Mouse (Mus musculus): Measurements from ENCODE around the gene Gpc6.
"Not testable (repeated sequence)": the region's sequence is repeated elsewhere in the genome, so short reads cannot be mapped to it uniquely, and the experiment has no call there.

The Gpc6 gene

DNA sequence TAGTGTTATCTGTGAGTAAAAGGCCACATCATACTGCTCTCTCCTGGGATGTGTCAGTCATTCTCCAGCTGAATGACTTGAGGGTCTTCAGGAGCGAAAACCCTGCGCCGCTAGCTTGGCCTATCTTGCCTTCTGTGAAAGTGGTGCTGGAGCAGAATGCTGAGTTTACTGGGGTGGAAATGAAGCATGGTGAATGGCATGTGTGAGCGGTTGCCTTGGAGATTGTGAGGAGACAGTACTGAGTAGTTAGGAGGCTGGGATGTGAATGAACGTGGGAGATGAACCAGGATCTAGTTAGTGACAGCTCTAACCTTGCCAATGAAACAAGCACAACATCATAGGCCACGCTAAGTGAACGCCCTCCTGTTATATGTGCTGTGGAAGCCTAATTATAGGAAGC is 458.1 kb downstream of the Gpc6 start:
- DNase-seq, result no peak

DNA sequence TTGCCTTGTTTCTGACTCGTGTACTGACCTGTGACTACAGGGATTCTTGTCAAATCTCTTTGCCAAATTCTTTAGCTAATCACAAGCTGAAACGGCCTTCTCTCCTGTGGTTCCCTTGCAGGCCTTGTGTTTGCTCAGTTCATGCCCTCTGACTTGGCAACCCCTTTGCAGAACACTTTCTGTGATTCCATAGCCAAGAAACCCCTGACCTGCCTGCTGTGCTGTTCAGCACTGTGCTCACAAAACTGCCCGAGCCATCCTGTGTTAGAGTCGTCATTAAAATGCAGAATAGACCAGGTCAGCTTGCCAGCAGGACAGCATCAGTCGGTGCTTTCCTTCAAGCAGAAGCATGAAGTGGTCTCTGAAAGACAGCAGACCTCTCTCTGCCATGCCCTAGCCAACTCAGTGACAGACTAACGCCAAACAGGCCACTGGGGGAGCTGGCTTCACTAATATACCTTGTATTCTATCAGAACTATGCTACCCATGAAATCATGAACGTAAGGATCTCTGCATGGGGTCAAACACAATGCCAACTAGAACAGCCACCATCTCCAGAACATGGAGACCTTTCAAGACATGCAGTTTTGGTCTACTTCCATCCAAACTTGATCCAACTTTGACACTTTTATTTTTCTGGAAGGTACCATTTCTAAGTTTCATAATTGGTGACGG is 459.1 kb downstream of the Gpc6 start:
- peak; percentile 10 for DNase-seq

DNA sequence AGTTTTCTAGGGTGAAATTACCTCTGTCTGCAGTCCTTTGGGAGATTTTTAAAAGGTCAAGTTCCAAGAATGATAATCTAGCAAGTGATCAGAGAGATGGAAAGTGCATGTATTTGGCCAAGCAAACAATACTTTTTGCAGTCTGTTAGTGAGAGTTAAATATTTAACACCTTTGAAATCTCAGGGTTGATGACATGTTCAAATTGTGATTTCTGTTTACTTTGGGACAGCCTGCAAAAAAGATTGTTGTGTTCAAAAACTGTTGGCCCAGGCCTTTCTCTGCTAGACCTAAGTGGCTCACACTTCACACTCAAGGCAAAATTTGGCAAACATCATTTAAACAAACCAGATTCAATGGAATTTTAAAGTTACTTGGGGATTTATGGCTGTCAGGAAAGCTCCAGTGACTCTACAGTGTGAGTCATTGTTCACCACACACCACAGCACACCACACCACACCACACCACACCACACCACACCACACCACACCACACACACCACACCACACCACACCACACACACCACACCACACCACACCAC is 460.7 kb downstream of the Gpc6 start:
- no peak for DNase-seq

DNA sequence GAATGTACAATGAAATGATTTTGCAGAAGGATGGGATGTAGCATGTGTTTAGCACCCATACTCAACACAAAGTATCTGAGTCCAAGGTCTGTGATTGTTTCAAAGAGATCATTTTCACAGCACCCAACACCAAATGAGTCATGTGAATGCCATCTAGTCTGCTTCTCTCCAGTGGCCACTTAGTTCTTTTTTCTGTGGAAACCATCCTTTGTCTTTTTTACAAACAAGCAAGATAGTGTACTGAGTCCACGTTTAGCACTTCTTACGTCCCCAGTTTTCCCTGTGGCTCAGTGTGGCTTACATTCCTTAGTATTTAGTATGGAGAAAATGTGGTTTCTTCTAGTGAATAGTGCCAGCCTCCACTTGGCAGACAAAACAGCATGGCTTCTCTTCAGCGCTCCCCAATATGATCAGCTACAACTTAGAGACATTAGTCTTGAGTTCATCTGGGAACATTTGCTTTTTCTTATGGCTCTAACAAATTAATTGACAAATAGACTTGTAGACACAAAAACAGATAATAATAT is 465.7 kb downstream of the Gpc6 start:
- DNase-seq, result no peak

DNA sequence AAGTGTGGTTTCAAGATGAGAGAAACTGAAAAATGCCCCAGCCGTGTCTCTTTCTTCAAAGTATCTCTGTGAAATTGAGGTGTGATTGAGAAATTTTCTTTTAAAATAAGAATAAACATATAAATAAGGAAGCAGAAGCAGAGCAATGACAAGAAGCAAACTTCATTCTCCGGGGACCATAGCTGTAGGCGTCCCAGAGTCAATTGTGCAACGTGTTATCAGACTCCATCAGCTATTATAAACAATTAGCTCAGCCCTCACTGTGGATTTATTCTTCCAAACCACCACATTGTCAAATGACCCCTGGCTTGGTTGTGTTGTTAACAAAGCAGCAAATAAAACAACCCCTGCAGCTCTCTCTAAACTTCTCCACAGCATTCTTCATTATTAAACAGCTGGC is 466.3 kb downstream of the Gpc6 start:
- DNase-seq, result no peak

DNA sequence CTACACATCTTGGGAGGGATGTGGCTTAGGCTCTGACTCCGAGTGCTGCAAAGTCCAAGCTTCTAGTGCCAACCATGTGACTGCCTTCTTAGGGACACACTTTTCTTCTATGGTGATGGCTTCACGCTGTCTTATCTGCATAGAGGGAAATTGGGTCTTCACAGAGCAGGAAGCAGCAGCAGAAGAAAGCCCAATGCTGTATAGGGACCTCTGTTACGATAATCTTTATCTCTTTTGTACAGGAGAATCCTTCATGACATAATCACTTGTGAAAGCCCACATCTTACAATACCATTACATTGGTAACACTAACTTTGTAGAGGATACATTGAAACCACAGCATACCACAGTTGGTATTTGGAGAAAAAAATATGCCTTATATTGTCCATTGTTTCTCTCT is 472.1 kb downstream of the Gpc6 start:
- DNase-seq, result no peak

DNA sequence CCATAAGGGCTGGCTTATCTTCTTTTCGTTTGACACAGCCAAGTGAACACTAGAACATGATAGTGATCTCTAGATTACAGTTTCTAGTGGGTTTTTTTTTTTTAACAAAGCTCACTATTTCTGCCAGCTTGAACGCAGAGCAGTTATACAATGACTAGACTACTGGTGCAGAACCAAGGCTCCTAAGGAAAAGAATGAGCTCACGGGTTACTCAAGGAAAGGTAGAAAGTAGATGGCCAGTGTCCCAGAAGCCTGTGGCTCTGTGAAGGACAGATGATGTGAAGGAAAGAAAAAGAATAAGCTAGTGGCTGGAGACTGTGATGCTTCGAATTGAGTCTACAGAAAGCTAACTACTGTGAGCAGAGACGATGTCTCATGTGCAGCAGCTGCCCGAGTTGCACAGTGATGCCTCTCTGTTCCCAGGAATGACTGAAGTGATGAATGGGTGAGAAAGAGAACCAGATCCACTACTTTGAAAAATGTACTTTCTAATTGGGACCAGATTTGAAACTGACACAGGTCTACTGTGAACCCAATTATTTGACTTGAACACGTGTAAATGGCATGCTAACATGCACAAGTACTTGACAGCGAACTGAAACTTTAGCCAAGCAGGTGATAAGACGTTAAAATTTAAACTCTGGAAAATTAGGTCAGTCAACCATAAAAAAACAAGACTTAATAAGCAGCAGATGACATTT is 482.9 kb downstream of the Gpc6 start:
- DNase-seq, result no peak

DNA sequence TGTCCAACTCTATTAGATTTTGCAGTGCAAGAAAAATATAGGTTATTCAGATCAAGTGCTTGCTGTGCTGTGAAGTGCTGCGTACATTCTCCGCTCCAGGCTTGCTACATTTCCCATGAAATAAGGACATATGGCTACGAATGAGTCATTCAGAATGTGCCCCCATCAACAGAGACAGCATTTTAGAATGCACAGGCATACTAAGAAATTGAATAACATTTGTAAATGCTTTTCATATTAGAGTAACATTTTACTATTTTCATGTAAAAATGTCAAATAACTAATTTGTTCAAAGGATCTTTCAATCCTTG is 483.4 kb downstream of the Gpc6 start:
- no peak for DNase-seq

DNA sequence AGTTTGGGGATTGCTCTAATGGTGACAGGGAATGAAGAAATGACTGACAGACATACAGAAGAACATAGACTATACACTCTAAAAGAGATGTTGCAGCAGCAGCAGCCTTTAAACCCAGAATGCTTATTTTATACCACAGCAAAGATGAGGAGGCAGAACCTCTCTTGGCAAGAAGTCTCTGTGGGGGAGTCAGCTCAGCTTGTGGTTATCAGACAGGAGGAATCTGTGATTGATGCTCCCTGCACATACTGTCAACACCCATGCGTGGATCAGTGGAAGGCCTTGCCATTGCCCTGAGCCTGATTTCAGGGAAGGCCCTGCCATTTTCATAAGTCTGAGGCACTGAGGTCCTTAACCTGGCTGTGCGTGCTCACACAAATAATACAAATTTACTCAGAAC is 484.7 kb downstream of the Gpc6 start:
- DNase-seq, result no peak

DNA sequence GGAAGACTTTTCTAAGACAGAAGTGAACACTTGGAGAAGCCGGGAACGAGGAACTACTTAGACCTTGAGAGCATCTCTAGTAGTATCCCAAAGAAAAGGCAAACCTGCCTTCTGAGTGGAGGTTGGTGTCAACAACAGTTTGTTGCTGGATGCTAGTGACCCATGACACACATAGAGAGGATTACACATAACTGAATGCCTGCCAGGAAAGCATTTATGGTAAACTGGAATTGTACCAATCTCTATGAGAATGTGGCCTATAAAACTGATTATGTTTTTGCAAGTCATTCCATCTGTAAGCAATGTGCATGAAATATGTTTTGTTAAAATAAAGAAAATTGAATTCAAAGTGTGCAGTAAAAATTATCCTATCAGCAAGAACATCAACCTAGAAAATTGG is 485.4 kb downstream of the Gpc6 start:
- no peak for DNase-seq

DNA sequence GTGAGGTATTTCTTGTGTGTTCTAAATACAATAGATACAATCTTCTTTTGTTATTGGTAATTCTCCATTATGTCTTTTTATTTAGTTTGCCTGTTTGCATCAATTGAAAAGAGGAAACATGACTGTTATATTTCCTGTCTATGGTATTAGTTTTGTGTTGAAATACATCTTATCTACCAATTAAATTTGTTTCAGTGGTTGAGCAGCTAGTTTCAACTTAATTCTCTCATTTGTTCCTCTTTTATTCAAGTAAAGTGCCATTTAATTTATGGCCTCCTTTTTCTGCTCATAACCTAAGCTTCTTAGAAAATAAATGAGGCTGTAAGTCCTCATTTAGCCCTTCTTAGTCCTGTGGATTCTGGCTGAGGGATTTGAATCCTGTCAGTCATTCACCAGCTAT is 489.9 kb downstream of the Gpc6 start:
- DNase-seq, result no peak

DNA sequence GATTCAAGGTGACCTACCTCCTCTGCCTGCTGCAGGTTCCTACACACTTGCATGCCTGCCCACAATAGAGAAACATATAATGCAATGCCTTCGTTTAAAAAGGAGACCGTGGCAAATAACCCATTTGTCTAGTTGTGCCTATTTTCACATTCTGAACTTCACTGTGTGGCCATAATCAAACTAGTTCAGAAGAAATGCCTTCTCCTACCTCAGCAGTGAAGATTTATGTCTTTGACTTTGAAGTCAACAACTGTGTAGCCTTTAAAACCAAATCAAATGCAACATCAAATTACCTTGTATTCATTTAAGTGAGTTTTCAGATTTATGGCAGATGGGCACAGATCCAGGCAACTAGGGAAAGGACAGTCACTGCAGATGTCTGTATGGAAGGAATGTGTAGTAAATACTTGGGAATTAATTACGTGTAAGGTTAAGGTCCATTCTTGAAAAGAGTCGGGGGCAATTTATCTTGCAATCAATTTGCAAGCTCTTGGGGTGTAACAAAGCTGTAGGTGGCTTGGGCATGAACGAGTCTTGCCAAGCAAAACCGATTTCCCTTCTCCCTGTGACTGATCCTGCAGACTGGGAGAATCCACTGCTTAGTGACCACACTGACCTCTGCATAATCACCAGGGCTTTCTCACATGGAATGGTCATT is 494.6 kb downstream of the Gpc6 start:
- DNase-seq, result no peak

DNA sequence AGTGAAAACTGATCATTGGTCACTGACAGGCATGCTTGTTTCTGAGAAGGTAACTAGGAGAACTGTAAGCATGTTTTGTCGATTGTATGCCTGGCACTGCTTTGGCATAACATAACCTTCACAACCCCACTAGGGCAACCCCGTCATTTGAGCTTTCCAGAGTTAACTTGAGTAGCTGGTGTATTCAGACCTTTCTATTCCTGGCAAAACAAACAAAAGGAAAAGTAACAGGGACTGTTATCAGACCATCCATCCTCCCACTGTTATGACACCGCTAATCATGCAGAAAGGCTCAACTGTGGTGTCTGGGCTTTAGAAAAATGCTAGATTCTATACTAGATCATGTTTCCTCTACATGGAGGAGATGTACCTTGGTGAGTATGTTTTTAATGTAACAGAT is 496.1 kb downstream of the Gpc6 start:
- DNase-seq, result no peak

DNA sequence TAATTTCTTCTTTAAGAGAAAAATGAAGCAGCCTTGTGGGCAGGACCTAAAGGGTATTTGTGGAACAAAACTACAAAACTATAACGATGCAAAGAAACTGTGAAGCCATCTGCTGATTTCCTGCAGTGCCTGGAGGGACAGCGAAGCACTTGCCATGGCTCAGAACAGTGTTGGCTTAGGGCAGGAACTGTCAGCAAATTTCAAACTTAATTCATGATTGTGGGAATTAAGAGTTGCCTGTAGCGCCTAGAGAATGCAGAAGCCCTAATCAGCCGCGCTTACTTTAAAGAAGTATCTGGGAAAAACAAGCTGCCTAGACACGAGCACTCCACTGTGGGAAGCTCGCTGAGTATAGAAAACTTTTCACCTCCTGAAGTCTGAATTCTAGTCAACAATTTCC is 501.0 kb downstream of the Gpc6 start:
- no peak for DNase-seq

DNA sequence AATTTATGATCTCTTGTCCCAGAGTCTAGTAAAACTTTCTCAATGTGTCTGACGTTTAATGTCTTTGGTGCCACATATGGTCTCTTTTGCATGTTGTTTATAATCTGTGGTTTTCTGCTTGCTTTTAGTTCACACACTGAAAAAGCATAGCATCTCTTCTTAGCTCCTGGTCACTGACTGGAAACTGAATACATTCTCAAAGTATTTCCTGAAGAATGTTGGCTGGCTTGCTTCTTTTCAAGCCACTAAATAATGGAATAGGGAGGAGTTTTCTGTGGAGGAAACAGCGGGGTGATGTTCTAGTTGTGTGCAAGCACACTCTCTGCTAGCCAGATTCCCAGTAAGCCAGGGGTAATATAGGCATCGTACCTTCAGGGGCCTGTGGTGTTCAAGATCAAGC is 502.7 kb downstream of the Gpc6 start:
- no peak for DNase-seq

DNA sequence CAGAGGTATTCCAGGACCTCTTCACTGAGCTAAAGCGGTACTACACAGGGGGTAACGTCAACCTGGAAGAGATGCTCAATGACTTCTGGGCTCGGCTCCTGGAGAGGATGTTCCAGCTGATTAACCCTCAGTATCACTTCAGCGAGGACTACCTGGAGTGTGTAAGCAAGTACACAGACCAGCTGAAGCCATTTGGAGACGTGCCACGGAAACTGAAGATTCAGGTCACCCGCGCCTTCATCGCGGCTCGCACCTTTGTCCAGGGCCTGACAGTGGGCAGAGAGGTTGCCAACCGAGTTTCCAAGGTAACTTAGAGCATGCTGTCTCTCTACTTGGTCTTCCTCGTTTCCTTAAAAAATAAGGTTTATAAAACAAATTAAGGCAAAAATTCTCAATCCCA is 510.6 kb downstream of the Gpc6 start:
- DNase-seq, result peak; percentile 1

DNA sequence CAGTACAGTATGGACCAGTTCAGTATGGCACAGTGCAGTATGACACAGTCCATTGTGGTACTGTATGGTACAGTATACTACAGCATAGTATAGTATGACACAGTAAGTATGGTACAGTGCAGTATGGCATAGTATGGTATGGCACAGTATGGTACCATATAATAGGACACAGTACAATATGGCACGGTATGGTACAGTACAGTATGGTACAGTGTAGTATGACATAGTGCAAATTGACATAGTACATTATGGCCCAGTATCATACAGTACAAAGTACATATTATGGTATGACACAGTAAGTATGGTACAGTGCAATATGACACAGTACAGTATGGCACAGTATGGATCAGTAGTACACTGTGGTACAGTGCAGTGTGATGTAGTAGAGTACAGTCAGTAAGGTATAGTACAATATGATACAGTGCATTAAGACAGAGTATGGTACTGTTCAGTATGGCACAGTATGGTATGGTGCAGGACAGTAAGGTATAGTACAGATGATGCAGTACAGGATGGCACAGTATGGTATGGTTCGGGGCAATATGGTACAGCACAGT is 521.6 kb downstream of the Gpc6 start:
- DNase-seq, result not testable (repeated sequence)

DNA sequence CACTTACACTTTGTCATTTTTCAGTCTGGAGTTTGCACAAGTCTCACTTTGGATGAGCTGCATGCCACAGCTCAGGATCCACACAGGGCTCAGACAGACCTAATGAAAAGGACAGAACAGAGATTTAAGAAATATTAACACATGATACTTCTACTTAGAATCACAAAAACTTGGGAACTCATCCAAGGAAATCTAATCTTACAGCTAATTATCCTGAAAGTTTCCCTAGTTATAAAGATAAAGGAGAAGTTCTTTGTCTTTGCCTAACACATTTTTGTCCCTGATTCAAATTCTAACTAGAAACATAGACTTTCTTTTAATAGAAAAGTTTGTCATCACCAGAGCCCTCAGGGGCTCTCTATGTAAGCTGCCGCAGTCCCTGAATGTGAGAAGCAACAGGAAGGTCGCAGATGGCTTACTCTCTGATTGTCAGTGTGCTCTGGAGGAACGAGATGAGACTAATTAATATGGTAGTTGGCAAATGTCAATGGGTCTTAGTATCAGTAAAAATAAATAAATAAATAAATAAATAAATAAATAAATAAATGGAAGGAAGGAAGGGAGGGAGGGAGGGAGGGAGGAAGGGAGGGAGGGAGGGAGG is 526.4 kb downstream of the Gpc6 start:
- no peak for DNase-seq

DNA sequence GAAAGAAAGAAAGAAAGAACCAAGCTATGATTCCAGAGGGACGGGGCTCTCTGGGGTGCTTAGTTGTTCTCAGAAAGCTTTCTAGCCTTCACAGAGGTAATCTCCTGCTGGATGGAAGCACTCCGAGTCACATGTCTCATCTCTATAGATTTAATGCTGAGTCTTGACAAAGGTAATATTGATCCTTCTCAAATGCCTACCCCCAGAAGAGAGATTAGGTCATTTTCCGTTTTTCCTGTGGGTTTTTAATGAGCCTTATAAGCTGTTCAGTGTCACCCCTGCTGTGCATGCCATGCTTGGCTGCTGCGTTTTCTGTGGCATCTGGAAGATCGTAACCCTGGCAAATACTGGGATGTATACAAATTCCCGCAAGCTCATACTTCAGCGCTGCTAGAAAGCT is 527.0 kb downstream of the Gpc6 start:
- DNase-seq, result no peak

DNA sequence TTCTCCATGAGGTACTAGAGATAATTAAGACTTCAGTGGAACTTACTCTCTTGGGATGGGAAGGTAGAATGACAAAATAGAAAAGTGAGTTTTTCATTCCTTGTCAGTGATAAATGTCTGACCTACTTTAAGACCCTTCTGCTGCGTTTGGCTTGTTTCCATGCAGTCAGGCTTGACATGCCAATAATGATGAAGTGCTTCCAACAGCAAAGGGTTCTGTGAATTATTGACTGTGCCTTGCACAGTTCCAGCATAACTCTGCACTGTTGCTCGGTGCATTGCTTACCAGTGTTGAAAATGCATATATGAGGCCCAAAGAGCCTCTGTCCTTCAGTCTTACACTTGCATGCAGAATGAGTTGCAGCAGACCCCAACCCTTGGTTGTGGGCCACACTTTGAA is 548.3 kb downstream of the Gpc6 start:
- DNase-seq, result no peak

DNA sequence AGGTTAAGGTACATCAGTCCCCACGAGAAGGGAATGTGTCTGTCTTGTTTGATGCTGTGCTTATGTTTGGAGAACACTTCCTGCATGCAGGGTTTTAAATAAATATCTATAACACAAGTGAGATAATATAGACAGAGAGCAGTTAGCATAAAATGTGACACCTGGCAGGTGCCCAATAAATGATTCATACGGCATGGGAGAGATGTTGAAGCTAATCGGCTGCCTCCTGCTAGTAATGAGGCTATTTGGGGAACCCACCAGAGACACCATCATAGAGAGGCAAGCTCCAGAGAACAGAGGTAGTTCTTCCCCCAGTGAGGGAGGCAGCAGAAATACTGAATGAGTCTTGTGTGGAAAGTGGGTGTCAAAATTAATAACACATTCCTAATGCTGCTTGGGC is 553.8 kb downstream of the Gpc6 start:
- DNase-seq, result no peak

DNA sequence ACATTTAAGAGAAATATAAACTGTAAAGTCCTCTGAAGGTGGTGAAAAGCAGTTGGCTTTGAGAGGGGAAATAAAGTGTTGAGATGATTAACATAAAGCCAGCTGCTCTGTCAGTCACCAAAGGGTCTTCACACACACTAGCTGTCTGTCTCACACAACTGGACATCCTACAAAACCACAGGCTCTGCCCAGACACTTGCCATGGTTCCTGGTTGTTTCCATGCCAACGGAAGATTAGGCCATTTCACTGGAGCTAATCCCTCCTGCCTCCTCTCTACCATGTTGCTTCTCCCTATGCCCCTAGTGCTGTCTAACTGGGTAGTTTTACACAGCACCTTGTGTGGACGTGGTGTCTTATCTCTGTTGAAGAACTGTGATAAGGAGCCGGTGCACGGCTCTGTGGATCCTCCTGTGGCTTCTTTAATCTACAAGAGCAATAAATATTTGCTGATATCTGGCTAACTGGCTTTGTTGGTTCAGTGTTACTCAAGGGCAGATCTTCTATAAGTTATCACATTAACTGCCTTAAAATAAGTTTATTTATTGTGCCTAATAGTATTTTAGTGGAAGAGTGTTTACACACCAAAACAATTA is 562.1 kb downstream of the Gpc6 start:
- DNase-seq, result no peak

DNA sequence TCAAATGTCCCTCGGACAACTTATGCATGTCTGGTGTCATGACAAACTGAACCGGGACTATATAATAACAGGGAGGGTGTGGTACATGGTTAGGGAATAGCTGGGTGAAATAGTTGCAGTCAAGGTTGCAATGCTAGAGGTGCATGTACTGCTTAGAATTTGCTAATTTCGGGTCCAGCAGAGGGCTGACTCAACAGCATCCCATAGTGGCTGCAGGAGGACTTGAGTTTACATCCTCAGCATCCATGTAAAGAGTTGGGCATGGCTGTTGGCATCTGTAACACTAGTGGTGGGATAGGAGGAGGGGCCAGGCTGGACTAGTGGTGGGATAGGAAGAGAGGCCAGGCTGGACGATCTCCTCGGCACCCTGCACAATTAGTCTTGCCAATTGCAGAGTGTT is 565.4 kb downstream of the Gpc6 start:
- DNase-seq, result no peak
